ENCODE assay signal across 32 mouse cellular contexts in the genomic region with DNA sequence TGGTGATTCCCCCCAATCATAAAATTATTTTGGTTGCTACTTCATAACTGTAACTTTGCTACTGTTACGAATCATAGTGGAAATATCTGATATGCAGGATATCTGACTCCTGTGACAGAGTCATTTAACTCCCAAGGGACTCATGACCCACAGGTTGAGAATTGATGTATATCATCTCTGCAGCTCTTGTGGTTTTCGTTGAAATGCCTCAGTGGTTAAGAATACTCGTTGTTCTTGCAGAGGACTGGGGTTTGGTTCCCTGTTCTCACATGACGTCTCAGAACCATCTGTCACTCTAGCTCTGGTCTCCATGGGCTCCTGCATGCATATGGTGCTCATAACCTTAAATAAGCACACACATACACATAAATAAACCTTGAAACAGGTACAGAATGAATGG. TPM values are rescaled to one million over a fixed set of nuclear protein-coding genes. Genes with fewer than 3 reads are reported as not detected.
DNase-seq lines count a peak whose midpoint lies in the region; ATAC-seq and TF ChIP-seq lines count a peak whose summit lies in the region.
"Had no signal": no experiment of that assay in that cellular context is flagged by ENCODE, and none has a peak within 500 bp of the region (broad histone marks: within the 10 kb centered on the region; RNA-seq: fewer than 3 reads in every experiment).

No protein-coding gene starts in this region.

- no peaks in the 10 kb centered on the region for H3K4me1 ChIP-seq in midbrain, embryonic 14.5 days (ENCODE audit: control insufficient read depth, insufficient read depth, low read length)
- H3K4me1 ChIP-seq: forebrain, embryonic 10.5 days; forebrain, embryonic 13.5 days; heart, embryonic 10.5 days; heart, embryonic 13.5 days had no signal

- no peak for TF ChIP-seq CTCF in C2C12 (IDR thresholded peaks at IDR 0.05; ENCODE audit: control insufficient read depth, insufficient read depth, insufficient read length)

- no peaks in the 10 kb centered on the region for H3K36me3 ChIP-seq in C2C12 (ENCODE audit: control insufficient read depth, insufficient read depth)
- no peaks in the 10 kb centered on the region for H3K36me3 ChIP-seq in midbrain, embryonic 14.5 days (ENCODE audit: control insufficient read depth, insufficient read depth, low read length)
- H3K36me3 ChIP-seq: forebrain, embryonic 10.5 days; heart, embryonic 10.5 days; heart, embryonic 13.5 days had no signal

- WGBS in midbrain, embryonic 14.5 days, result 73% methylated on average over 4 of the region's 4 CpGs

- H3K9ac ChIP-seq in midbrain, embryonic 14.5 days (replicated peaks; ENCODE audit: low read length), result no peak overlapping the region
- H3K9ac ChIP-seq: forebrain, embryonic 13.5 days; heart, embryonic 13.5 days; hindbrain, embryonic 14.5 days had no signal

- H3K4me3 ChIP-seq in C2C12 (ENCODE audit: insufficient read depth, poor library complexity, severe bottlenecking), result no peak overlapping the region
- no peak overlapping the region for H3K4me3 ChIP-seq in midbrain, embryonic 14.5 days (replicated peaks; ENCODE audit: low read depth, low read length)
- H3K4me3 ChIP-seq: forebrain, embryonic 10.5 days; forebrain, embryonic 13.5 days; heart, adult 2 months; heart, embryonic 10.5 days; heart, embryonic 13.5 days had no signal

- no peaks in the 10 kb centered on the region for H3K79me3 ChIP-seq in C2C12 (ENCODE audit: low read depth)

- no peak overlapping the region for H3K4me2 ChIP-seq in midbrain, embryonic 14.5 days (ENCODE audit: low read length)
- H3K4me2 ChIP-seq: forebrain, embryonic 13.5 days; heart, embryonic 13.5 days; hindbrain, embryonic 14.5 days had no signal

- peaks cover 10% of the 10 kb centered on the region for H3K27me3 ChIP-seq in C2C12 (ENCODE audit: control insufficient read depth, insufficient read depth, insufficient read length)
- no peaks in the 10 kb centered on the region for H3K27me3 ChIP-seq in midbrain, embryonic 14.5 days (ENCODE audit: control insufficient read depth, insufficient read depth, low read length)
- H3K27me3 ChIP-seq: forebrain, embryonic 13.5 days had no signal

- peak; percentile 20 for DNase-seq in 3134 (ENCODE audit: extremely low read depth, insufficient read length, low spot score)
- DNase-seq in 416B (ENCODE audit: low read depth), result peak; percentile 21
- DNase-seq in kidney, postnatal 10 days, result no peak
- DNase-seq in midbrain, embryonic 14.5 days, result no peak
- DNase-seq: adrenal gland, postnatal 10 days; adrenal gland, postnatal 36 days; cerebellum, adult 18-20 months; cerebellum, adult 9-10 months; cerebellum, postnatal 14 days; gastrocnemius, postnatal 10 days; gastrocnemius, postnatal 36 days; heart, adult 2 months; heart, postnatal 14 days; heart, postnatal 4 days had no signal

- no peaks in the 10 kb centered on the region for H3K9me3 ChIP-seq in midbrain, embryonic 14.5 days (ENCODE audit: control insufficient read depth, low read length)
- H3K9me3 ChIP-seq: forebrain, embryonic 10.5 days; forebrain, embryonic 13.5 days; heart, embryonic 10.5 days; heart, embryonic 13.5 days had no signal

- no peak overlapping the region for H3K27ac ChIP-seq in midbrain, embryonic 14.5 days (replicated peaks; ENCODE audit: low read depth, low read length)
- H3K27ac ChIP-seq: forebrain, embryonic 10.5 days; forebrain, embryonic 13.5 days; heart, adult 2 months; heart, embryonic 10.5 days; heart, embryonic 13.5 days; hindbrain, embryonic 14.5 days; hindbrain, postnatal 0 days had no signal

- ATAC-seq in megakaryocyte, adult 5-6 weeks (ENCODE audit: poor library complexity, severe bottlenecking), result no peak
- ATAC-seq in midbrain, embryonic 14.5 days (ENCODE audit: low FRiP score, low TSS enrichment), result no peak
- ATAC-seq: activated CD4-positive, CD25-positive, alpha-beta regulatory T cell, adult 4 months; forebrain, embryonic 13.5 days; forebrain, embryonic 16.5 days; hindbrain, postnatal 0 days; inflammation-experienced regulatory T-cells, adult 6 months; intestine, embryonic 16.5 days had no signal

- no peaks in the 10 kb centered on the region for H3K79me2 ChIP-seq in C2C12 (ENCODE audit: control insufficient read depth, insufficient read depth)

- H3ac ChIP-seq in C2C12 (ENCODE audit: control insufficient read depth, insufficient read length, low read depth), result no peak overlapping the region

TF ChIP-seq in C2C12, 6 proteins besides CTCF, POLR2A, EP300 and RAD21:
- TF ChIP-seq MAX (IDR thresholded peaks at IDR 0.05) (no peak), FOSL1 (IDR thresholded peaks at IDR 0.05; ENCODE audit: insufficient read depth, low read length, poor library complexity, severe bottlenecking) (peak; percentile 58), MYOG (IDR thresholded peaks at IDR 0.05; ENCODE audit: control insufficient read depth, extremely low read depth, insufficient read length) (no peak), USF1 (IDR thresholded peaks at IDR 0.05; ENCODE audit: low read depth) (peak; percentile 25), MYOD1 (IDR thresholded peaks at IDR 0.05; ENCODE audit: control insufficient read depth, insufficient read length, low read depth) (no peak), CEBPB (IDR thresholded peaks at IDR 0.05; ENCODE audit: low read depth) (no peak)

RNA-seq across cellular contexts. Expression of a gene that starts 14.2 kb away (rescaled TPM):
- polyA plus RNA-seq in C2C12 (2012; fragmentation: generic; extraction: Trizol), result not detected
- not detected in 2 replicates for total RNA-seq in megakaryocyte, adult 5-6 weeks (2015)
- total RNA-seq in megakaryocyte, adult 5-6 weeks (2017), result not detected in 2 replicates
- polyA plus RNA-seq in midbrain, embryonic 14.5 days (2014; fragmentation: Nextera tagmentation; extraction: Ambion mirVana), result 0.21 and 0.57 TPM in 2 replicates
- total RNA-seq: adrenal gland, postnatal 10 days; adrenal gland, postnatal 36 days; ES-E14; gastrocnemius, adult 18-20 months; gastrocnemius, postnatal 10 days; gastrocnemius, postnatal 36 days; granulocyte monocyte progenitor cell, adult 5-6 weeks; heart, adult 2 months; heart, postnatal 14 days; heart, postnatal 4 days had no signal
- polyA plus RNA-seq: activated CD4-positive, CD25-positive, alpha-beta regulatory T cell, adult 4 months; embryonic facial prominence, embryonic 14.5 days; forebrain, embryonic 10.5 days; heart, adult 2 months; heart, embryonic 10.5 days; heart, embryonic 13.5 days; hindbrain, embryonic 11.5 days; intestine, embryonic 16.5 days had no signal

RNA-seq across cellular contexts. Expression of a gene that starts 57.6 kb away (rescaled TPM):
- 0.05 TPM for polyA plus RNA-seq in C2C12 (2012; fragmentation: generic; extraction: Trizol)
- total RNA-seq in megakaryocyte, adult 5-6 weeks (2015), result not detected in 2 replicates
- total RNA-seq in megakaryocyte, adult 5-6 weeks (2017), result not detected in 2 replicates
- polyA plus RNA-seq in midbrain, embryonic 14.5 days (2014; fragmentation: Nextera tagmentation; extraction: Ambion mirVana), result not detected in 2 replicates
- total RNA-seq: granulocyte monocyte progenitor cell, adult 5-6 weeks had no signal
- polyA plus RNA-seq: activated CD4-positive, CD25-positive, alpha-beta regulatory T cell, adult 4 months; forebrain, embryonic 13.5 days; forebrain, embryonic 16.5 days; heart, embryonic 13.5 days; heart, embryonic 16.5 days; hindbrain, embryonic 11.5 days; hindbrain, embryonic 14.5 days; inflammation-experienced regulatory T-cells, adult 6 months; intestine, embryonic 16.5 days had no signal

Comparison
In these comparisons a context has a peak if more than half of its experiments do, and no peak if none do; other contexts are left out.
1. DNase-seq: peak in 3134 (single experiment) and 416B (single experiment); none in kidney, postnatal 10 days (single experiment) and midbrain, embryonic 14.5 days (single experiment).